Mouse (Mus musculus) ES-CJ7 (cell line): ENCODE measurements around the gene Sec31a.

Experiments
- DNase-seq: peaks from one replicate; pipeline ENCODE4 v3.0.0; 2011; ENCODE audit warnings: low read depth, low spot score

The Sec31a gene

DNA sequence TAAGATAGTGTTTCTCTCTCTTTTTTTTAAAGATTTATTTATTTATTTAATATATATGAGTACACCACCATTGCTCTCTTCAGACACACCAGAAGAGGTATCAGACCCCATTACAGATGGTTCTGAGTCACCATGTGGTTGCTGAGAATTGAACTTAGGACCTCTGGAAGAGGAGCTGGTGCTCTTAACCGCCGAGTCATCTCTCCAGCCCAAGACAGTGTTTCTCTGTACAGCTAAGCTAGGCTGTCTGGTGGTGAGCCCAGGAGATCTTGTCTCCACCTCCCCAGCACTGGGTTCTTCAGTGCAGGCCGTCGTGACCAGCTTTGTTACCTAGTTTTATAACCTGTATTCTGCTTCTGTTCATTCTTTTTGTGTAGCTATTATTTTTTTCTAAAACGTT is 5.8 kb downstream of the Sec31a start:
- no peak for DNase-seq

DNA sequence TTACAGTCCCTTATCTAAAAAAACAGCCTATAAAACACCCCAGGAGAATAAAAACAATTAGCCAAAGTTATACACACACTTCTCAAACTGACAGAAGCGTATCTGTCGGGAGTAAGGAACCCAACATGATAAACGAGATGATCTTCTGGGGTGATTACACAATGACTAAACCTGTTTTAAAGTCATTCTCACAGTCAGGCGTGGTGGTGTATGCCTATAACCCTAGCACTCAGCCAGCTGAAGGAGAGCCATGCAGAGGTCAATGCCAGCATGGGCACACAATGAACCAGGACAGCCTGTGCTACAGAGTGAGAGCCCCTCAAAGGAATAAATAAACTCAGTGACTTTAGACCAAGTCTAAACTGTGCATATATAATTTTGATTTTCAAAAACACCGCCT is 7.5 kb downstream of the Sec31a start:
- DNase-seq: no peak

DNA sequence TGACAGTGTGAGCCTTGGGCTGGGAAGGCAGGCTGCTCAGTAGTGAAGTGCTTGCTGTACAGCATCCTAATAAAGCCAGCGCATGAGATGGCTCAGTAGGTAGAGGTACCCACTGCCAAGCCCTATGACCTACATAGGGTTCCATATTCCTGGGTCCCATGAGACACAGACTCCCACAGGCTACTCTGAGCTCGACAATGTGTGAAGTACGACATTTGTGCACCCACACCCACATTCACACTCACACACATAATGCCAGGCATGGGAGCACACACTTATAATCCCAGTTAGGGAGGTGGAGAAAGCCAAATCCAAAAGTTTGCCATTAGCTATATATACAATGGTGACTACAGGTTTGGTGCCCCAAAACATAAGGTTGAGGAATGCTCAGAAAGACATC is 19.3 kb downstream of the Sec31a start:
- DNase-seq: no peak

DNA sequence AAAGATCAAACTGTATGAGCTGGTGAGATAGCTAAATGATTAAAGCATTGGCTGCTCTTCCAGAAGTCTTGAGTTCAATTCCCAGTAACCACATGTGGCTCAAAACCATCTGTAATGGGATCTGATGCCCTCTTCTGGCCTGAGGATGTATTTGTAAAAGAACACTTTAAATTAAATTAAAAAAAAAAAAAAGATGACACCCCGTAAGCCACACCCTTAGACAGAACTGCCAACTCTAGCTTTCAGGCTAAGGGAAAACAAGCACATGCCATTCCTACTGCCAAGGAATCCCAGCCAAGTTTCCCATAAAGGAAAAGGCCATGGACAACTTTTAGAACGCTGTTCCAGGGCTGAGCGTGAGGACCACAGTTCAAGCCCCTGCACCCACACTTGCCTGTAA is 22.4 kb downstream of the Sec31a start:
- peak; percentile 39 for DNase-seq

DNA sequence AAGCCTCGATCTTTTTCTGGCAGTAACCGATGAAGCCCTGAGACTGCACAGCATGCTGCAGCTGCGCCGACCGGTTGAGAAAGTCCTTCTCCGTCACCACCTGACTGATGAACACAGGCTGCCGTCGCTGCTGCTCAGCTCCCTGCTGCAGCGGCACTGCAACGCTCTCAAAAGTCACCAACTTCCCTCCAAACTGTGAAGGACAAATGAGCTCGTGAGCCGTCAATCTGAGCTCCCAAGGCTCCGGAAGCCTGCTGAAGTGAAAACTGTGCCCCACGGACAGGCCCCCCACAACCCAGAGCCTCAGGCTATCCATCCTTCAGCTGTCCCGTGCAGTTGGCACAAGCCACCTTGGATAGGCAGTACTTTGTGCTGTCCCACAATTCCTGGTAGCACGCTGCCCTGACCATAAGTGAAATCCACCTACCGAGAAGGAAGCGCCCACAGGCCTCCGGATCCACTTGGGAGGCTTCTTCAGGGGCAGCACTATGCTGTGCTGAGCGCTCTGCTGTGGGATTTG is 23.5 kb downstream of the Sec31a start:
- no peak for DNase-seq

DNA sequence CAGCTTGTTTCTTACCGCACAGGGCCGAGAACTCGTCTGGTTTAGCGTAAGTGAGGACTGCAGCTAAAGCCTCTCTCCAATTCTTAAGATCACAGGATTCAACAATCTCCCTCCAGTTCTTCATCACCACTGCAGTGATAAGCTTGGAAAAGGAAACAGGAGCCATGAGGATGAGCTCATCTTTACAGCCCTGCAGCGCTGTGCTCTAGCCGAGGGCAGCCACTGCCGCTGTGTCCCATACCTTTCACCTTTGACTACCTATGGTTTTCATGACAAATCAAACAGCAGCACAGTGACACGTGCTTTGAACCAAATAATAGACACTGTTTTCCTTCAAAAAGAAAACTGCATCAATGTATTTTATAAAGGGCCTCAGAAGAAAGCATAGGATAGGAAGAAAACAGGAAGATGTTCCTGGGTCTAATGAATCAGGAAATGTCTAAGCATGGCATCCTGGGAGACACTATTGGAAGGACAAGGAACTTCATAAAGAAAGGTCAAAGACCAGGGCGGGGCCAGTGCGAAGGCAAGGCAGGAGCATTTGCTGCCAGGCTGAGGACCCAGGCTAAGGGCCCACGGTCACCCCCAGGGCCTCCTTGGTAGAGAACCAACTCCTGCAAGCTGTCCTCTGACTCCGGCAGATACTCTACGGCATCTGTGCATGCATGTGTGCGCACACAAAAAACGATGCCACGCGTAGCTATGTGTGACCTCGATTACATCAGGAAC is 32.1 kb downstream of the Sec31a start:
- DNase-seq: no peak

DNA sequence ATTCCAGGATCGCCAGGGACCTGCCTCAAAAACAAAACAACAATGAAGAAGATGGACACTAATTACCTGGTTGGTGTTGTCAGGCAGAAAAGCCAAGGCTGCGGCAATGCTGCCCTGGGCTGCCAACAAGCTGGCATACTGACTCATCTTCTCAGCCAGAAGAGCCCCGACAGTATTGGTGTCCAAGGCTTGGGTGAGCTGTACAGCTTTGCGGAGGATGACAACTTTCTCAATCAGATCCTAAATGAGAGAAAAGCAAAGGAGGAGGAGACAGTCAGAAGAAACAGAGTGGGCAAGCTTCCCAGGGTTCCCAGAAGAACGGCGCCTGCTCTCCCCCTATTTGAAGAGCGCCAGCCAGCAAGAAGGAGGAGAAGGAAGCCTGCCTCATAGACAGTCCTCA is 34.9 kb downstream of the Sec31a start:
- DNase-seq: no peak

DNA sequence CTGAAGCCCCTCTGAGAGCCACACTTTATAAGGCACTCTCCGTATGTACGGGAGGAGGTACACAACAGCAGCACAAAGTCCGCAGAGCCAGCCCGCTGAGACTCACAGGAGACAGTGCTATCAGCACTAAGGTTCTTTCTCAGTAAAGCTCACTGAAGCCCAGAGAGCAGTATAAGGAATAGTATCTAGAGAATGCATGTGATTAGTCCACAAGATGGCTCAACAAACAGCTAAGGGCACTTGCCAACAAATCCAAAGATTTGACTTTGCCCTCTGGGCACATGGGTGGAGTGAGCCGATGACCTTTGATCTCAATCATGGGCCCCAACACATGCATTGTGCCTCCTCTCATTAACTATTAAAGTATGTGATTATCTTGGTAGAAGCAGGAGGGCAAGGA is 35.8 kb downstream of the Sec31a start:
- no peak for DNase-seq

DNA sequence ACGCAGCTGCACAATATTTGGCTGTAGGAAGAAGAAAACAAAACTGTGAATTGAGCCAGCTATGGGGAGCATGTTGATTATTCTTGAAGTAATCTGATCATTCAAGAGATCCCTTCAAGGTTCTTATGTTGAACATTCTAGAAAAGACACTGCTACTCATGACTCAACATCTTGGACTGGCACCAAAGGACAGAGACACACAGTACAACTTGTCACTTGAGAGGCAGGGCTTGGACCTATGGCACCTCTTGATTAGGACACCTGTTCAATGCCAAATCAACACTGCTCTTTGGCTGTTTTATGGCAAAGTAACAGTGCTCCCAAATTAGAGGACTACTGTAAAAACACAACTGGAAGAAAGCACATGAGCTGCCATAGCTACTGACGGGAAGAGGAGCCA is 37.1 kb downstream of the Sec31a start:
- no peak for DNase-seq

DNA sequence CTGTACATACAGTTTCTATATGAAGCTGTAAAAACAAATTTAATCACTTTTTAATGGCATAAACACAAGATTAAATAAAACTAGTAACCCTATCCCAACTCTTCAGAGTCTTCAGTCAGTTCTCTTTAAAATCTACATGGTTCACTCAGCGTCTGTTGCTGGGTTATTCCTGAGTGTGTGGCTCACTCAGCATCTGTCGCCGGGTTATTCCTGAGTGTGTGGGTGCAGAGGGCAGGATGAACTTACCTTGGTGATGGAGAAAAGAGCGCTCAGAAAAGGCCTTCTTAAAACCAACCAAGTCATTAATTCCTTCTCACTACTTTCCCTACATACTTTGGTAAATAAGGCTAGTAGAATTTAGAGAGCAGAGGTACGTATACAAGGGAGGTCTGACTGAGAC is 37.8 kb downstream of the Sec31a start:
- DNase-seq: no peak

DNA sequence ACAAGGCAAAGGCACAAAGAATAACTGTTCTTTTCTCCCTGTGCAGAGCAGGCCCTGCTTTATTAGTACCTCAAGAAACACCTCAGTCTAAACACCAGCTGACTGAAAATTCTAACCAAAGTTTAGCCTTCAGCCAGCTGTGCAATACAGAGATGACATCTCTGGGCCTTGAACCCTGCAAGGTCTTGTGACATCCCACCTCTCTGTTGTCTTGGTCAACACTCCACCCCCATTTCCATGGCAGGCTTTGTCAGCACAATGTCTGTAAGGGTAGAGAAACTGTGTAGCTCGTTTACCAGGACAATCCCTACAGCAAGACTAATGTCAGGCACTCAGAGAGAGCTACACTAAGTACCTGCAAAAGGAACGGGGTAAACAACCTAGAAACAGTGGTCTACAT is 38.7 kb downstream of the Sec31a start:
- no peak for DNase-seq

DNA sequence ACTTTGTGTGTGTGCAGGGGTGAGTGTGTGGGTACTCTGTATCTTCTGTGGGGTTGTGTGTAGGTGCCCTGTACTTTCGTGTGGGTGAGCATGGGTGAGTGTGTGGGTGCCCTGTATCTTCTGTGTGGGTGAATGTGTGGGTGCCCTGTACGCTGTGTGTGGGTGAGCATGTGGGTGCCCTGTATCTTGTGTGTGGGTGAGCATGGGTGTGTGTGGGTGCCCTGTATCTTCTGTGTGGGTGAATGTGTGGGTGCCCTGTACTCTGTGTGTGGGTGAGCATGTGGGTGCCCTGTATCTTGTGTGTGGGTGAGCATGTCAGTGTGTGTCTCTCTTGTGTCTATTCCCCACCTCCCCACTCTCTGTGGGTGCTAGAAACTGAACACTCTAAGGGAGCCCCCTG is 41.3 kb downstream of the Sec31a start:
- DNase-seq: no peak

DNA sequence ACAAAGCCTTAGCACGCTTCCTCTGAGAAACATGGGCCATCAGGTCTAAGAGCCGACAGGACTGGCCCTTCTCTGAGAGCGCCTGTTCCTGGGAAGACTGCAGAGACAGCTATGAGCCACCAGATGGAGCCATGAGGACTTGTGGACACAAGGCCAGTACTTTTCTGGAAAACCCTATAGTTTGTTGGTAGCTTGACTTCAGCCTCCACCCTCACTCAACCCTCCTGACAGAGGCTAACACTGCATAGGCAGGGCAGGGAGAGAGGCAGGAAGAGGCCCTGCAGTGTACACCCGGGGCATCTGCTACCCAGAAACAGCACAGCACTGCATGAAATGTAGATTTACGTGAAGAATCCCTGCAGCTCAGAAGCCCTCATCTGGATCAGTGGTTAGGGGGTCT is 42.1 kb downstream of the Sec31a start:
- DNase-seq: peak; percentile 74

DNA sequence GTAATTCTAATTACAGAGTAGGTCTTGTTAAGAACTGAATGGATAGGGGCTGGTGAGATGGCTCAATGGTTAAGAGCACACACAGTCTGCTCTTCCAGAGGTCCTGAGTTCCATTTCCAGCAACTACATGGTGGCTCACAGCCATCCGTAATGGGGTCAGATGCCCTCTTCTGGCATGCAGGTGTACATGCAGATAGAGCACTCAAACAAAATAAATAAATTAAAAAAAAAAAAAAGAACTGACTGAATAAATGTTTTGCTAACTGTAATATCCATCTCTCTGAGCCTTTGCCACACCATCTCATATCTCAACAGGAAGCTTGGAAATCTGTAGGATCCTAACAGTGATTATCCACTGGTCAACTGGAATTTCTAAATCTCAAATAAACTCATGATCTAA is 45.1 kb downstream of the Sec31a start:
- peak; percentile 27 for DNase-seq

DNA sequence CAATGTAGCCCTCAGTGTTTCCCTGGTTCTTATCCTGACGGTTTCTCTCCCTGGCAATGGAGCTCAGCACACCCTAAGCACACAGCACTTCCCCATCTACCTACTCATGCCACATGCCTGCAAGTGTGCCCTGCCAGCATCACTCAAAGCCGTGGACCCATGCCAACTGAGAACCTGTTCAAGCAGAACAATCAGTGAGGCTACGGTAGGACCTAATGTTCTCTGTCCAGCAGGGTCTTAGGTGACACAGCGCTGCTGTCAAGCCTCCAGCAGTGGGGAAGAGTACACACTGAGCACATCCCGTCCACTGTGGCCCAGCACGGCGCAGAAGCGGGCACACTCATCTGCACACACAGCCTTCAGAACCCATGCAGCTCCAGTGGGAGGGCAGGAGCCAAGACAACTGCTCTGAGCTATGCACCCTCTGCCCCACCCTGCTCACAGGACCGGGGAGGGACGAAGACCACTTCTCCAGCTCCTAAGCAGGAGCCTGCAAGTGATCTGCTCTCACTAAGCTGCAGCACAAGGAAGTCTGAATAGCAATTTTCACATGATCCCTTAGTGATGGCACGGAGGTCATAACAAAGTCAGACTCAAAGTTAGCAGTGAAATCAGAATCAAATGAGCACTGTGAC is 46.1 kb downstream of the Sec31a start:
- no peak for DNase-seq

DNA sequence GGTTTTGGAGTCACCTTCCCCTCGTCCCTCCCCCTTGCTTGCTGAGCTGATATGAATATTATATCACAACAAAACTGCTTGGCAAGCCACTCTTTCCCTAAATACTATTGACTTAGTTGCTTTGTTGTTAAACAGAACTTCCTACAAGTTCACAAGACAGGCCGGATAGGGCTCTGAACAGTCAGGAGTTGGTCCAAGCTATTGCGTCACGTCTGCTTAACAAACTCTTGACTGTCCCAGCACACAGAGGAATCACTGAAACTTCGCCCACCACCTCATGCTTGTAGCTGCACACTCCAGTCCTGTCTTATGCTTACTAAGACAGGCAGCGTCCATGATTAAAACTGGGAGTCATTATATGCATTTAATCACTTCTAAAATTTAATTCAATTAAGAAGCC is 46.9 kb downstream of the Sec31a start:
- DNase-seq: no peak

DNA sequence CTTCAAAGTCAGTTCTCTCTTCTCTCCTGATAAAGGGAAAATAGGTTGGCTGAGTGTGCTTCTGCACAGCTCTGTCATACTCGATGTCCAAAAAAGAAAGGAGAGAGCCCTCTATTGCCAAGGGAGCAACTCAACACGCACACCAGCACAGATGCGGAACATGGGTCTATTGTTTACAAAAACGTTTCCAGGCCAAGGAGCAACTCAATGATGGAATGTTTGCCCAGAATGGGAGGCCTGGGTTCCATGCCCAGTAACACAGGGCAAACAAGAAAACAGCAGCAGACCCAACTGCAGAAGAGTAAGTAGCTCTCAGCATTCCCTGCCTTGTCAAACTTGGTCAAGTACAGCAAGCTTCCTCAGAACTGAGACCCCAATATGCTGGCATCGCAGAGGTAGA is 47.5 kb downstream of the Sec31a start:
- no peak for DNase-seq

DNA sequence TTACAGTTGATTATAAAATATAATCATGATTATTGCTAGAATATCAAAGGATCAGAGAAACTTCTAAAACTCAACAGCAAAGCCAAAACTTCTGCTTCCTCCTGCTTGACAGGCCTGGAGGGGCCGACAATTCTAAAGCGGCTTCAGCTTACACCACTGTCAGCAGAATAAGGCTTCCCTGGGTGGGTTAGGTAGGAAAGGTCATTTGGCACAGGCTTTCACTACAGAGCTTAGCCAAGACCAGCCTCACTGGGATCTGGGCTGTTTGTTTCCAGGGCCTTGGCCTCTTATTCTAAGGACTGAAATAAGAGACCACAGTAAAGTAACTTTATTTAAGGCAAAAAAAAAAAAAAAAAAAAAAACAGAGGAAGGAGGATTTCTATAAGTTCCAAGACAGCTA is 49.0 kb downstream of the Sec31a start:
- no peak for DNase-seq

DNA sequence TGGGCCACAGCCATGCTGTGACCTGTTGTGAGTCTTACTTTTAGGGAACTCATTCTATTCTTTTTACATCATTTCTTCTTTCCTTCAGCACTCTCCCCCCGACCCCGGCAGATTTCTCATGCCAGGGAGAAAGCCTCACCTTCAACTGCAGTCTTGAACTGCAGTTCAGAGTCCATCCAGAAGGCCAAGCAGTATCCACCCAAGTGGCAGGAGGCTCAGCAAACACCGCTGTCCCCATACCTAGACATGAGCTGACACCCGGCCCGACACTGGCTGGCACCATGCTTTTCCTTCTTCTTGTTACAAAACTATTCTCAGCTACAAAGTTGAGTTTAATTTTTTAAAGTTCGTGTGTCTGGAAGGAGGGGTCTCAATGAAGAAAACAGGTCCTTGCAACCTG is 55.7 kb downstream of the Sec31a start:
- no peak for DNase-seq

DNA sequence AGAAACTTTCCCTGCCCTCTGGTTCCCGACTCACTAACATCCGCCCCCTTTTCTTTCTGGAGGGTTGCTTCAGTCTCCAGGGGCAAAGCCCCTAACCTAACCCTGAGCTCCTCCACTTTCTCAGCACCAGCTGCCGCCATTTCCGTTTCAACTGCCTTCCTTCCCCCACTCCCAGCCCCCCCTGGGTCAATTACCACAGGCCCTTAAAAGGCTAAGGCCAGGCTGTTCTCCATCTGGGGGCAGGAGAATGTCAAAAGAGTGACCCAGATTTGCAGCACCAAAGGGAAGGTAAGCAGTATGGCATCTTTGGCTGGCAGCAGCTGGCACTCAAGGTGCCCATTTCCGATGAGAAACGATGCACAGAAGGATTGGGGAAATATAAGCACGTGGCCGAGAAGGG is 57.7 kb downstream of the Sec31a start:
- DNase-seq: no peak

DNA sequence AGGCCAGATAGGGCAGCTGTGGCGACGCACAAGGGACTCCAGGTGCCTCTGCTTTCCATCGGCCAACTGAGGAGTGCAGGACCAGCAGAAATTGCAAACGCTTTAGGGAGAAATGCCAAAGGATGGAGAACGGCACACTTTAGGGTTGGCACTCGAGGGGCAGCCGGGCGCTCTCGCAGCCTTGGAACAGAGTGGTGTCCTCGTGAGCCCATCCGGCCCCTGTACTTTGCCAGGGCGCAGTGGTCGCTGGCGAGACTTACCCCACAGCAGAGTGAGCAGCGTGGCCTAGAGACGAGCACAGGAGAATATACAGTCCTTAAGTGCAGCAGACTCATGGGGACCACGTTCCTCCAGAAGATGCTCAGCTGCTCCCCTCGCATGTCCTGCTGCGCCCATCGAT is 61.4 kb downstream of the Sec31a start:
- no peak for DNase-seq

DNA sequence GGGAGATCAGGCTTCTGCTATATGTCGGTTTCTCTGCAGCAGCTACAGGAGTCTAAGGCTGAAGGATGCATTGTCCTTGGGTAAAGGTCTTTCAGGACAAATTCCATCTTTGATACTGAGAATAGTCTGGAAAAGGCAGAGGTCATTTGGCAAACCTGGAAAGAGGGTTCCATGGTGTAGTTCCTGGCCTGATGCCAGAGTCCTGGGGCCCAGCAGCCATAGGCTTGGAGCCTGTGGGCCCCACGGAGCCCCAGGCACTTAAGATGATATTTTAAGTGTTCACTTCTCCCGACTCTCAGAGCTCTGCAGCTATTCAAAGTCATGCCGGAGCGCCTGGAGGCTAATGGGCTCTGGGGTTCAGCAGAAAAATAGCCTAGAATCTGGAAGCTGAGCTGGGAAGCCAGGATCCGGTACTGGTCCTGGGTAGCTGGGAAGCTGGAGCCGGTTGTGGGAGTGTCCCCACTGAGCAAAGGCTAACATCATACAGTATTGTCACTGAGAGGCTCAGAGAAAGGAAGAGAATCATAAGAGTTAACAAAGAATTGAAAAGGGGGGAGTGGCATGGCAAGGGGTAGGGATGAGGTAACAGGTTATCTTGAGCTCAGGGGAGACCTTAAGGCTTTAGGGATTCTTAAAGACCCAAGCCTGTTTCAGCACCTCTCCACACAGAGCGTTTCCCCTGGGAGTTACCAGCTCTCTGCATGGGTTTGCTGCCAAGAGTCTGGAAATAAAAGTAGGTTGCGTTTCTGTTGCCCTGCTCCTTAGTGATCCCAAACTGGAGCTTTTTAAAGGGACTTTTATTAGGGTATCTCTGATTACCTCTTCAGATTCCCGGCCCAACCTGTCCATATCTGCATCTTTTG is 62.8 kb downstream of the Sec31a start:
- no peak for DNase-seq
